Mouse (Mus musculus): ENCODE measurements around the gene Nudt22.

Nudt22 gene

DNA sequence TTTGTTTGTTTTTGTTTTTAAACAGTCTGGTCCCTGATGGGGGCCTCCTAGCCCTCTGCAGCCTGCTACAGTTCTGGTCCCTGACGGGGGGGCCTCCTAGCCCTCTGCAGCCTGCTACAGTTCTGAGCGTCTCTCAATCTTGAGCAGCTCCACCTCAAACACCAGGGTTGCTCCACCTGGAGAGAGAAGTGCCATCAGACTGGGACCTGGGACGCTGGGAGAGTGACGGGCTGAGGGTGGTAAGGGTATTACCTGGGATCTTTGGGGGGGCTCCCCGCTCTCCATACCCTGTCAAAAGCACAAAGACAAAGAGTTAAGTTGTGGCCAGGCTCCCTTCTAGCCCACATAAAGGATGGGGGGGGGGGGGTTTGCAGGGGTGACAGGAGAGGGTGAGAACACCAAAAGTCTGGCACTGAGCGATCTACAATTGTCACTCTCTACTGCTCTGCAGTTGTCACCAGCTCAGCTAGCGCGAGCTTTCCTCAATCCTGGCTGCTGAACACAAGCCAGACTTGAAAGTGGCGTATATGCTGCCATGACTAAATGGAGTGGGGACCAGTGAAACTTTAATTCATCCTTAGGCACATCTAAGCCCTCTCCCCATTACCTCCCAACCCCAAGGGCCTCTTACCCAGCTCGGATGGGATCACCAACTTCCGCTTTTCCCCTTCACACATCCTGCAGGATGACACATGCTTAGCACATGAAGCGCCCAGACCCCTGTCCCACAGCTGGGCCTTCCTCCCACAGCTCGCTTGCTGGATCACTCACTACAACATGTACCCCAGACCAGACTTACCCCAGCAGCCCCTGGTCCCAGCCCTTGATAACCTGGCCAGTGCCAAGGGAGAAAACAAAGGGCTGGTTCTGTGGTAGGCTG lies 17.9 kb downstream of the Nudt22 start:
- no peak for DNase-seq (ENCODE audit: low spot score)

DNA sequence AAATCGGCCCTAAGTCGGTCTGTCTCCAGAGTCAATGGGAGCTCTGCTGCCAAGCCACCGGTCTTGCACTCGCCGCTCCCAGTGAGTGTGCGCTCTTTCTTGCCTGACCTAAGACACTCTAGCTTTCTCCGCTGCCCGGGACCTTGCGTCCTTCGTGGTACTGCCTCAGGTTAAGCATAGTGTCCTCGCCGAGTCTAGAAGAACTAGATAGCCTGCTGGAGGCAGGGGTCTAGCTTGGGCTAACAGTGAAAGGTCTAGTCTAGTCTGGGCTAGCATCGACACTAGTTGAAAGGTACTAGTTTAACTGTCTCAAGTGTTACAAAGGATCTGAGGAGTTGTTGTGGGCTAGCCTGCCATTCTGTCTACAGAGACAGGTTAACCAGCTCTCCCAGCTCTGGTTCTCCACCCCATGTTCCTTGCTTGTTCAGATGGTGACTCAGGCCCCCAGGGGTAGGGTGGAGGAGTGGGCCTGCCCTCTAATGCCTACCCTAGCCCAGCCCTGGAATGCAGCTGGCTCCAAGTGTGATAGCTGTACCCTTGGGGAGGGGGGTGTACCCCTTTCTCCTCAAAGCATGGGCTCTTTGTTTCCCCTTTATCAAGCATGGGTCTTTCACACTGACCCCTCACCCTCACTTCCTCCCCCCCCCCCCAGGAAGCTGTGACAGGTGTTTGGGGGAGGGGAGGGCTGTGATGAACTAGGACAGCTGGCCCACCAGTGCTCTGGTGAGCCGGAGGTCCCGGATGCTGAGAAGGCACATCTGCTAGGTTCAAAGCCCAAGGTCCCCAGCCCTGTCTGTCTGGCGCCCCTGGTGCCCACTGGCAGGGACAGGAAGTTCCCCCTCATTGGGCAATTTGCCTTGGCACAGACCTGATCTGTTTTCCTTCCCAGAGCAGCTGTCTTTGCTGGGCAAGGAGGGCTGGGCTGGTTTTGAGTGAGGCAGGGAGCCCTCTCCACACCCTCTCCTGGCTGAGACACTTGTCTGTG lies 20.1 kb downstream of the Nudt22 start, which contains the start of gene Plcb3:
Gene Plcb3, minus strand, starts transcription at position 934 of the 985 bp plus-strand sequence.
- peak; percentile 67 for DNase-seq (ENCODE audit: low spot score)

DNA sequence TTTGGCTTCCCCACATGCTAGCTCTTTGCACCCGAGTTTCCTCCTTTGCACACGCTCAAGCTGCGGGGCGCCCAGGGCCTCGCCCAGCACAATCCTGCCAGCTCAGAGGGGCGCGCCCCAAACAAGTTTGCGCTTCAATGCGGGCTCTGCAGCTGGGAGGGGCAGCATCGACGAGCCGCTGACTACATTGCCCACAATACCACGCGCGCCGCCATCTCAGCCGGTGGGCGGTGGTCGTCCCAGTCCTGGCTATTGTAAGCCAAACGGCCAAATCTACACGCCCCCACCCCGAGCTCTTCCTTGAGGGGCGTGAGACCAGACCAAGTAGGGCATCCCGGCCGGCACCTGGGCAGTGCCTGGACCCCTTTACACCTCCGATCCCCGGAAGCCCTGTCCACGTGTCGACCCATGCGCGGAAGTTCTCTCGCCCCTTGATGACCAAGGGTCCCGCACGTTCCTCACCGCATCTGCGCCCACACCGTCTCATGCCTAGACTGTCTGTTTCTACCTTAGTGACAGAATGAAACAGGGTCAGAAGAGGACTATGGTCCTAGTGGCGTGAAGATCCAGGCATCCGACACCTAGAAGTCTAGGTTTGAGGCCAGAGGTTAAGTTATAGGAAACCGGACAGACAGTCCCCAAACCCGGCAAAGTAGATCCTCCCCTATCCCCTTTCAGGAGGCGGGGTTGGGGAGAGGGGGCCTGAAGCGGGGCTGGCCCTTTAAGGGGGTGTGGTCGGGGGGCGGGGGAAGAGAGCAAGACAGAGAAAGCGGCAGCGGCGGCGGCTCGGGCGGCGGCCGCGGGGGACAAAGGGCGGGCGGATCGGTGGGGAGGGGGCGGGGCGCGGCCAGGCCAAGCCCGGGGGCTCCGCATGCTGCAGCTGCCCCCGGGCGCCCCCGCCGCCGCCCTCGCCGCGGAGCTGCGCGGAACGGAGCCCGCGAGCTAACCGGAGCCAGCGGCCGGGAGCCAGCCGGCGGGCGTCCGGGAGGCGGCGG lies 21.4 kb downstream of the Nudt22 start, which contains the start of gene Ppp1r14b:
Gene Ppp1r14b, plus strand, starts transcription at position 758 of the 995 bp plus-strand sequence.
- peak; percentile 84 for DNase-seq (ENCODE audit: low spot score)

DNA sequence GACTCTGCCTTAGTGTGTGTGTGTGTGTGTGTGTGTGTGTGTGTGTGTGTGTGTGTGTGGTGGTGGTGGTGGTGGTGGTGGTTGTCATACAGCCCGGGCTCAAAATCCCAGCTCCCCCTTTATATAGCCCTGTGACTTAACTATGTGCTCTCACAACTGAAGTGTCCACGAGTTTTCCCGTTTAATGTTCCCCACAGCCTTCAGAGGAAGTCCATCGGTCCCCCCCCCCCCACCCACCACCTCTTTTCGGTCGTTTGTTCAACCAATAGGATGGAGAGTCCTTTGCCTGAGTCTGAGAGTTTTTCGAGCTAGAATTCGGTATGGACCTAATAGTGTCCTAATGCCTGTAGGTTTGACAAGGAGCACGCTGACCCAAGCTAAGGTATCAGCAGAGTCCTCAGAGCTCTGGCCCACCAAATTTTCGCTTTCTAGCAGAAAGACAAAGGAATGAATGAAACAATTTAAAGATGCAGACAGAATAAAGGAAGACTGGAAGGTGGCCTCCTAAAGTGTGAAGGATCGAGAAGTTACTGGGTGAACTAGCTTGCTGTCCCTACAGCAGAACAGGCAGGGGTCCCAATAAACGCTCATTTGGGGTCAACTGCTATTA lies 22.2 kb downstream of the Nudt22 start:
- no peak for DNase-seq (ENCODE audit: low spot score)

DNA sequence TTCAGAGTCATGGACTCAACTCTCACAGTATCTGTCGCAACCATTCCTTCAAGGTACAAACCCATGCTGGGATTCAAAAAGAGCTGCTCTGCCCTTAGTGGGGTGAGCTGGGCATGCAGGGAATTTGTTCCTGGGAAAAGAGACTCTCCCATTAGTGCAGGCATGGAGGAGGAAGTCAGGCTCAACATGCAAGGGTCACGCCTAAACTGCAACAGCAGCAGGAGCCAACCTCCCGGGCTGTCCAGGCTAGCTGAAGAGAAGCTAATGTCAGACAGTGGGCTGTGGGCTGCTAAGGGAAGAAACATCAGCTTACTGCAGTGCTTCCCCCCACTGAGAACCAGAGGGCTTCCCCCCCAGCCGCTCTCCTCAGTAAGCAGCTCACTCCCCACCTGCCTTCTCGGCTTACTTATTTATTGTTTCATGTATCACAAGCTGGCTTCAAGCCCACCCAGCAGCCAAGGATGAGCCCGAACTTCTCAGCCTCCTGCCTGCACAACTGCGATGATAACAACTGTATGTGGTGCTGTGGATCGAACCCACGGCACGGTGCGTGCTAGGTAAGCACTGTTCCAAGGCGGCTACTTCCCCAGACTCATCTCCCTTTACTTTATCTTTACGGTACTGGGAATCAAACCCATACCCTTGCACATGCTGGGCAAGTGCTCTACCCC lies 23.5 kb downstream of the Nudt22 start:
- no peak for DNase-seq (ENCODE audit: low spot score)

DNA sequence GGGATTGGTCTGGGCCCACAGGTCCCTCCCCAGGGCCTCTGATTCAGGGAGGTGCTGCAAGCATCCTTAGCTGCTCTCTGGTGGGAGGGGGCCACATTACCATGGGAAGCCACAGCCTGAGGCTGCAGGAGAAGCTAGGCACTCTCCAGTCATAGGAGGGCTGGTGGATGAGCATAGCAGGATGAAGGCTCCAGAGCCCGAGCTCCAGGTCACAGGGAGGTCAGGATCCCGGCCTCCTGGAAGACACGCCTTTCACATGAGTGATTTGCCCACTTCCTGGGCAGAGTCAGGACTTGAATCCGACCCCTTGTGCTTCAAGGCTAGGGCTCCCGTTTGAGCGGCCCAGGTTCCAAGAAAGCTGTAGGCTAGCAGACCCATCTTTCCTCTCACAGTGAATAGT lies 24.3 kb downstream of the Nudt22 start:
- no peak for DNase-seq (ENCODE audit: low spot score)

DNA sequence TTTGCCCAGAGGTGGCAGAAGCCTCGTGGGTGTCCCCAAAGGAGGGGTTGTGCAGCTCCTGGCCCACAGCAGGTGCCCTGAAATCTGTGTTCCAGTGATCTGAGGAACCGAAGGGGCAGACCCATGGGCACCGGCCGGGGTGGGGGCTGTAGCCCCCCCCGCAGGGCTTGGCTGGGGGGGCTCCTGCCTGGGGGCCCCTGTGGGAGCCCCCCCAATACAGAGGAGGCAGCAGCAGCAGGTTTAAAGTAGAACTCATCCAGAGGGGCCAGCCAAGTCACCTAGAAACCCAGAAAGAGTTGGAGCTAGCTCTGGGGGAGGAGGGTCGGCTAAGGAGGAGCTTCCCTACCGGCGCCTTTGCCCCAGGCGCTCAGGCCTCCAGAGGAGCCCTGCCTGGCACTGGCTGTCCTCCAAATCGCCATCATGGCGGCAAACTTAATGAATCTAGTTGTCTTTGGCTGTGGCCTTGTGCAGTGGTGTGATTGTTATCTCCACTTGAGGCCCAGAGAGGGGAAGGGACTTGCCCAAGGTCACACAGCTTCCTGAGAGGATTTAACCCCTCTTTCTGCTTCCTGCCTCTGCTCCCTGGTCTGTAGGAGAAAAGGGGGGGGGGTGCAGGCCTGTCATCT lies 25.3 kb downstream of the Nudt22 start:
- peak; percentile 56 for DNase-seq (ENCODE audit: low spot score)

DNA sequence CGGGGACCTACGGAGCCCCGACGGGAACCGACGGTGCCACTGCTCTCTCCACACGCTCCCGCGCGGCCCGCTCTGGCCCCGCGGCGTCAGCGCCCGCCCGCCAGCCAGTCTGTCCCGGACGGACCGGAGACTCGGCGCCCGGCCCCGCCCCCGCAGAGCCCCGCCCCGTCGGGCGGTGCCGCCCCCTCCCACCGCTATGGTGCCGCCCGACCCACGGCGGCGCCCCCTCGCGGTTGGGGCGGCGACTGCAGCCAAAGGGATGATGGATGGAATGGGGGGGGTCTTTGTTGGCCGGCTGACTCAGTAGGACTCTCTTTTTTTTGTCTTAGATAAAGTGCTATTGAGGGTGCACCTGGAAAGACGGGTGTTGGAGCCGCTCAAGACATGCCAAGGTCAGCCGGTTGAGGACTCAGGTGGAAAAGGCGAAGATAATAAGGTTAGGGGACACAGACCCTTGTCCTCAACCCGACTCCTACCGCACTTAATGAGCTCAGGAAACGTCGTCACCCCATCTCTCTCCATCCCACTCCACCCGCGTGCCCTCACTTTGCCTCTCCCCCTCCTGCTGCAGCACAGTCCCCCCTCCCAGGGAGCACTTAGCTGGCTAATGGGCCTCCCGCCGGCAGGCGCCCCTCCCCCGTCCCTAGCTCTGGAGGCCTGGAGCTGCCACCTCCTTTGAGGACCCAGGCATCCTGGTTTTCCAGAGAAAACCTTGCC lies 26.1 kb downstream of the Nudt22 start:
- peak; percentile 69 for DNase-seq (ENCODE audit: low spot score)

DNA sequence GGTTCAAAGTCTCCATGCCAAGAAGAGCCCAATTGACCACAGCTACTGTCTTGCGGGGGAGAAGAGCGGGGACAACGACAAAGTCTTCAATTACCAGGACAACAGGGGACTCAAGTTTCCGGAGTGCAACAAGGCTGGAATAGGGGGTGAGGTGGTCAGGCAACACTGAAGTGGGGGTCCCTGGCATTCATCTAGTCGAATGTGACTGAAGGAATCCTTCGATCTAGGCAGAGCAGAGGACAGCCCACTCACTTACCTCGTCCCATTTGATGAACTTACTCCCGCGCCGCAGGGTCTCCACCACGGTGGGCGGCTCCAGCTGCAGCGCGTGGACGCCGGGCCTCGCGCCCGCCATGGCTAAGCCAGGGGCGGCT lies 26.6 kb downstream of the Nudt22 start:
- no peak for DNase-seq (ENCODE audit: low spot score)

DNA sequence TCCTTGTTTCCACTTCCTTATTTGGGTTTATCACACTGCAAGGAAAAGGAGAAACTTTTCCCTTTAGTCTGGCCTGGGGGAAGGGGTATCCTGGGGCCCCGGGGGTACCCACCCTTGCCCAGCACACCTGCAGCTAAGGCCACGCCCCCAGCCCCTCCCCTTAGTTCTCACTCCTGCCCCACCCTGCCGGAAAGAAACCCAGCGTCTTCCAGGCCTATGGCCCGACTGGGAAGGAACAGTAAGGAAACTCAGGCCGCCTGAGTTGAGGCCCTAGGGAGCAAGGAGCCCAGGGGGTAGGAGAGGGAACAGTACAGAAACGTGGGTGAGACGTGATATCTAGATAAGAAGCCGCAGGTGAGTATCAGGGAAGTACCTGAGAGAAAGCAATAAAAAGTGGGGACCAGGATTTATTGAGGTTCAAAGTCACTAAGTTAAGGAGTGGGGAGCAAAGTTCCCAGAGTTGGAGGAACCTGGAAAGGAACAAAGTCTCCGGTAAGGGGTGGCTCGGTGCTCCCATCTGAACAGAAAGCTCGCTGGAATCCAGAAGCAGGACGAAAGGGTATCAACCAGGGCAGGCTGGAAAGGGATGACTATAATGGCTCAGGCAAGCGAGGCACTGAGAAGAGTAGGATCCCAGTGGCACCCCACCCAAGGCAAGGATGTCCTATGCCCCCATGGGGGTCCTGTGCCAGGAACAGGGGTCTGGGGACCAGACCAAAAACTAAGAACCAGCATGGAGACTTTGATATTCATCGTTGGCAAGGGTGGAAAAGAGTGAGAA lies 27.2 kb downstream of the Nudt22 start:
- DNase-seq (ENCODE audit: low spot score), result no peak

DNA sequence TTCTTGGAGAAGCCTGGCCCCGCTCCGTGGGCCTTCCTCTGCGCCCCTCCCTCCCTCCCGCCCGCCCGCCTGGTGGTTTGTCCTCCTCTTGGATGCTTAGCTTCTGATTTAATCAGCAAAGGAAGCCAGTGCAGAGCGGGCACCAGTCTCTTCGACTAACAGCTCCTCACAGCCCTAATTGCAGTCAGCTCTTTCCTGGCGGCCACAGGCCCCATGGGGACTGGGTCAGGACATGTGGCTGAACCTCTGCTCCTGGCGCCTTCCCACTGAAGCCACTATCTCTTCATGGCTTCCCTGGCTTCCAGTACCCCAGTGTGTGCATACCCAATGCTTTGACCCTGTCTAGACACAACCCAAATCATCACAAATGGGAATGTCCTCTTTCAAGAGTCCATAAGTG lies 39.5 kb downstream of the Nudt22 start:
- no peak for DNase-seq (ENCODE audit: low spot score)

DNA sequence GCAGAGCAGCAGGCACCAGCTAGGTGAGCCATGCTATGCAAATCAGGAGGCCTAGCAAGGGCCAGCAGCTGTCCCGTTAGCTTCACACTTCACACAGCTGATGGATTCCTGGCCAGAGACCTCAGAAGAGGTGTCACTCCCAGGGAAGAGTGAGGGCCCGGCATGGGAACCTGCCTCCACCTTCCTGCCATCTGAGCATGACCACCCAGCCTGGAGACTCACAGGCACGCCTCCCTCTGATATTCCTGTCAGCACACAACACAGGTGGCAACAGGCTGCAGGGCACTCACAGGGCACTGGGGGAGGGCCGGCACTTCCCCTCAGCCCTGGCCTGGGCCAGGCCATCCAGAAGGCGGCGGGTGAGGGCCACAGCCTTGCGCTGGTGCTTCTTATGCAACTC lies 40.5 kb downstream of the Nudt22 start:
- no peak for DNase-seq (ENCODE audit: low spot score)

DNA sequence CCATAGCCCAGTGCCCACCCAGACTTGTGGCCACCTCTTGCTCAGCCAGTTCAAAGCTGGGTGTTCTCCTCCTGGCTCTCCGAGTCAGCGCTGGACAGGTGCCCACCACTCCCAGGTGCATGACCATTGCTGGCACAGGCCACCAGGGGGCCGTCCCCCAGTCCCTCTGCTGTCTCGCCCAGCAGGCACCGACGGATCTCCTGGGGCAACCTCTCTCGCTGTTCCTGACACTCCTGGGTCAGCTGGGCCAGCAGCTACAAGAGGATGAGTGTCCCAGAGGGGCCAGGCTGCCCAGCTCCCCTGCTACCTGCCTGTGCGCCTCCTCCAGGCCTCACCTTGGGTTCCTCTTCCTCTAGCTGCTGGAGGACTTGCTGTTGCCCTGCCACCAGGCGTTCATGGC lies 41.9 kb downstream of the Nudt22 start:
- no peak for DNase-seq (ENCODE audit: low spot score)

DNA sequence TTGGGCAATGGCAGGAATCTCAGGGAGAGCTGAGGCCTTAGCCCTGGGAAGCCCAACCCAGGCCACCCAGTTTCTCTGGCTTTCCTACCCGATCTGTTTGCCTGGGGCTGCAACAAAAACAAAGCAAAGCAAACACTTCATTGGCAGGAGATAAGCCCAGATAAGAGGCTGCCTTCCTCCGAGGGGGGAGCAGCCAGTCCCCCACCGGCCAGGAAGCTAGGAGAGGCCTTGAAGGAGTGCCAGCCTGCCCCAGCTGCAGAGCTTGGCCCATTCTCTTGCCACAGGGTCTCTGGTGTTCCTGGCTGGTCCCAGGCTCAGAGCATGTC lies 43.2 kb downstream of the Nudt22 start:
- peak; percentile 72 for DNase-seq (ENCODE audit: low spot score)

DNA sequence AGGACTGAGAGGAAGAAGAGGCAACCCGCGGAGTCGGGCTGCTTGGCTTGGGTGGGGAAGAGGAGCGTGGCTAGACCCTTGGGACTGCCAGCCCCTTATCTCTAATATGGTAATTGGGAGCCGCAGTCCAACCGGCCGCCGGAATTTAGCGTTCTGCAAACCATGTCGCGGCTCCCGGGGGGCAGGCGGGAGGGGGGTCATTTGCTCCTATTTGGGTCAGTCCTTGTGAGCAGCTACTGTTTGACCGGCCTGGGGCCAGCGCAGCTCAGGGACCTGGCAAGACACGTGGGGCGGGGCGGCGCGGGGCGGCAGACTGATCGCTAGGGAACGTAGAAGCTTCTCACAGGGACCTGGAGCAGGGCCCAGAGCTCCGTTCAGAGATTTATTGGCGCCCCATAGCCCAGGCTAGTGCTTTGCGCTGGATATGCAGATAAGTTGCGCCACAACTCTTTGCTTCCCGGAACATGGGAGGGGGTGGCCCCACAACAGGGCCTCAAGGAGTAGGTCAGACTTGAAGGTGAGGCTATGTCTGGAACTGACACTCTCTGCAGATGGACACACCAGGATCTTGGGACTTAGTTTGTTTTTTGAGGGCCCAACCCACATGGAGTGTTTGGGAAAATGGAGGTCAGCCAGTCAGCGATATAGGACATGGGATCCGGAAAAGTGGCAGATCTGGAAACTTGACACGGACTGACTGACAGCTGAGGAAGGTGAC lies 43.8 kb downstream of the Nudt22 start:
- peak; percentile 79 for DNase-seq (ENCODE audit: low spot score)

DNA sequence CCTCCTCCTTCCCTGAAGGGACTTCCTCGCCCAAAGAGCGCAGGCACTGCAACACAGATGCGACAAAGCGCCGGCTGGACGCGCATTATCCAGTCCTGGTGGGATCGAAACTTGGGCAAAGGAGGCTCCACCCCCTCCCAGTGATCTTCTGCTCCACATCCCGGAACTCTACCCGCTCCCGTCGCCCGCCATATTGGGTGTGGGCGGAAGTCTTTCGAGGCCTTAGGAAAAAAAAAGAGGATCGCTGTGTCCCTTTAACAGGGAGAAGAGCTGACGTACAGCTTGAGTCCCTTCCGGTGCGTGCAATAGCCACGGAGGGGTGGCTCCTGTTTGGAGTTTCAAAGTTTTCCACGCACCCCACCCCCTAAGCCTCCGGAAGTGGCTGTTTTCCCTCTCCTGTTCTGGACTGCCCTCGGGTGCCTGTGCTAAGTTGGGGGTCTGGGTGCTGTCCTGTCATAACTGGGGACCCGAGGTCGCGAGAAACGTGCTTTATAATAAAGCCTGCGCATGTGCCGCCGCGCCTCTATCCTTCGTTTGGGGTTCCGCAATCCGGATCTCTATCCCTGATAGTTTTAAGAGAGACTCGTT lies 44.4 kb downstream of the Nudt22 start:
- DNase-seq (ENCODE audit: low spot score), result peak; percentile 91

DNA sequence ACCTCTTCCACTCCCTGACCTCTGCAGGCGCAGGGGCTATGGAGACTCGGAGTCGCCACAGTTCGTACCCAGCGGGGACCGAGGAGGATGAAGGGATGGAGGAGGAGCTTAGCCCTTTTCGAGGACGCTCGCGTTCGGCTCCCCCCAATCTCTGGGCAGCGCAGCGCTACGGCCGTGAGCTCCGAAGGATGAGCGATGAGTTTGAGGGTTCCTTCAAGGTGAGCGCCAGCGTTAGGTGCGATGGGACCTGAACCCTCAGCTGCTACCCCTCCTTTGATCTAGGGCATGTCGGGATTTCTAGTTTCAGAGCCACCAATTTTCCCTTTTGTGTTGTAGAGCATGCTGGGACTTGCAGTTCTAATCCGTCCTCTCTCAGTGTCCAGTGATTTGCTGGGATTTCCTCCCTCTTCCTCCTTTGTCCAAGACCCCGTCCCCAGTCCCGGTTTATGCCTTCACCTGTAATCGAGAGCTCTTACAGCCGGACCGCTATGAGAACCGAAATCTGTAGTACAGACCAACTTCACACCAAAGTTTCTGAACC lies 45.2 kb downstream of the Nudt22 start:
- DNase-seq (ENCODE audit: low spot score), result no peak

All from testis, postnatal 14 days (tissue).